Mouse (Mus musculus) embryonic fibroblast, embryonic 13.5 days (primary cell): ENCODE results near the gene Klhl3. TPM values are rescaled to one million over a fixed set of nuclear protein-coding genes. Genes with fewer than 3 reads are reported as not detected.
"Not testable (repeated sequence)": the region's sequence is repeated elsewhere in the genome, so short reads cannot be mapped to it uniquely, and the experiment has no call there.

Experiments
- H3K27ac ChIP-seq: 2 replicates; pipeline ENCODE4 v1.5.1; 2012; ENCODE audit warnings: low read length, control low read depth, inconsistent platforms; ENCODE audit not compliant: insufficient read depth
- H3K4me1 ChIP-seq: 2 replicates; pipeline ENCODE4 v1.6.1; 2011; ENCODE audit warnings: low read length; ENCODE audit not compliant: control insufficient read depth, insufficient read depth
- H3K4me3 ChIP-seq: 2 replicates; pipeline ENCODE4 v1.5.1; 2011; ENCODE audit warnings: mild to moderate bottlenecking, control low read depth, low read length; ENCODE audit not compliant: insufficient read depth
- CTCF ChIP-seq: IDR thresholded peaks from 2 replicates; pipeline ENCODE4 v1.5.1; 2011; ENCODE audit warnings: mild to moderate bottlenecking, control low read depth, low read length, moderate library complexity, borderline replicate concordance; ENCODE audit not compliant: insufficient read depth
- POLR2A ChIP-seq: IDR thresholded peaks from 2 replicates; pipeline ENCODE4 v1.6.1; 2011; ENCODE audit warnings: low read depth, mild to moderate bottlenecking, control low read depth, low read length, moderate library complexity
- polyA plus RNA-seq: library from polyadenylated mRNA; stranded (reverse); fragments of >200 nt; gene quantifications from 2 replicates; pipeline ENCODE4 v1.2.4, GENCODE M21; 2011; ENCODE audit warnings: low read depth; ENCODE audit not compliant: missing spikeins, insufficient read length

Gene Klhl3
- polyA plus RNA-seq, 1 experiment, result 0.53 TPM

GRCm38 (mm10) chr13:58148256-58148831 is 35.0 kb upstream of the Klhl3 start:
- TF ChIP-seq CTCF (no peak), POLR2A (peak; percentile 39; the same call in 1 of the 2 replicates)
- H3K4me1 ChIP-seq, result 0 out of 2 replicates have a peak, but pooled peaks cover 3% of the 10 kb centered on the region
- no peak overlapping the region for H3K27ac ChIP-seq
- peak overlapping the region; percentile 67 for H3K4me3 ChIP-seq

GRCm38 (mm10) chr13:58147760-58148159 is 34.4 kb upstream of the Klhl3 start:
- TF ChIP-seq POLR2A, result no peak
- TF ChIP-seq CTCF, result no peak
- no peak overlapping the region for H3K27ac ChIP-seq
- no peak overlapping the region for H3K4me3 ChIP-seq

GRCm38 (mm10) chr13:58146603-58147002 is 33.2 kb upstream of the Klhl3 start:
- H3K27ac ChIP-seq, H3K4me1 ChIP-seq, H3K4me3 ChIP-seq: not testable (repeated sequence)

More at GRCm38 (mm10) chr13:58147760-58148159, 34.4 kb upstream of the Klhl3 start:
- 0 out of 2 replicates have a peak, but pooled peaks cover 3% of the 10 kb centered on the region for H3K4me1 ChIP-seq

- no peak overlapping the region for H3K4me3 ChIP-seq
- peaks cover 5% of the 10 kb centered on the region; the same call in 1 of the 2 replicates for H3K4me1 ChIP-seq
- H3K27ac ChIP-seq, result no peak overlapping the region
- TF ChIP-seq CTCF, result no peak
- no peak for TF ChIP-seq POLR2A
Measured at GRCm38 (mm10) chr13:58131692-58132091, 18.3 kb upstream of the Klhl3 start.

GRCm38 (mm10) chr13:58129687-58130246 is 16.4 kb upstream of the Klhl3 start:
- no peak for TF ChIP-seq CTCF
- peak; percentile 39 for TF ChIP-seq POLR2A
- peak overlapping the region; percentile 47 for H3K4me3 ChIP-seq

GRCm38 (mm10) chr13:58128768-58129671 is 15.6 kb upstream of the Klhl3 start:
- H3K27ac ChIP-seq, result peak overlapping the region; percentile 96
- peak overlapping the region; percentile 47 for H3K4me3 ChIP-seq
- H3K4me1 ChIP-seq, result peaks cover 10% of the 10 kb centered on the region
- TF ChIP-seq POLR2A (peak; percentile 68; the same call in 1 of the 2 replicates), CTCF (no peak)

More at GRCm38 (mm10) chr13:58129687-58130246, 16.4 kb upstream of the Klhl3 start:
- H3K4me1 ChIP-seq, result peaks cover 10% of the 10 kb centered on the region
- H3K27ac ChIP-seq, result peak overlapping the region; percentile 90

GRCm38 (mm10) chr13:58128396-58128767 is 15.0 kb upstream of the Klhl3 start, which contains the start of gene Hnrnpa0:
Gene Hnrnpa0 (minus strand): TSS chr13:58128556.
- Histone ChIP-seq H3K4me1 (peaks cover 10% of the 10 kb centered on the region), H3K4me3 (peak within 1 kb of the TSS; percentile 58), H3K27ac (peak within 1 kb of the TSS; percentile 96)
- peak; percentile 74 for TF ChIP-seq POLR2A
- TF ChIP-seq CTCF, result no peak

GRCm38 (mm10) chr13:58127766-58128361 is 14.5 kb upstream of the Klhl3 start:
- H3K4me1 ChIP-seq, result peaks cover 10% of the 10 kb centered on the region
- H3K4me3 ChIP-seq, result peak overlapping the region; percentile 58
- peak overlapping the region; percentile 86 for H3K27ac ChIP-seq
- TF ChIP-seq POLR2A, result no peak; the same call in 1 of the 2 replicates
- no peak for TF ChIP-seq CTCF

GRCm38 (mm10) chr13:58126862-58127765 is 13.7 kb upstream of the Klhl3 start:
- H3K27ac ChIP-seq, result peak overlapping the region; percentile 86; the same call in 1 of the 2 replicates

More at GRCm38 (mm10) chr13:58126862-58127765, 13.7 kb upstream of the Klhl3 start:
- H3K4me3 ChIP-seq, result peak overlapping the region; percentile 58
- TF ChIP-seq POLR2A (no peak), CTCF (no peak)
- H3K4me1 ChIP-seq, result peaks cover 10% of the 10 kb centered on the region
